Comparison of ENCODE assay signal across 10 mouse cellular contexts in the genomic region with DNA sequence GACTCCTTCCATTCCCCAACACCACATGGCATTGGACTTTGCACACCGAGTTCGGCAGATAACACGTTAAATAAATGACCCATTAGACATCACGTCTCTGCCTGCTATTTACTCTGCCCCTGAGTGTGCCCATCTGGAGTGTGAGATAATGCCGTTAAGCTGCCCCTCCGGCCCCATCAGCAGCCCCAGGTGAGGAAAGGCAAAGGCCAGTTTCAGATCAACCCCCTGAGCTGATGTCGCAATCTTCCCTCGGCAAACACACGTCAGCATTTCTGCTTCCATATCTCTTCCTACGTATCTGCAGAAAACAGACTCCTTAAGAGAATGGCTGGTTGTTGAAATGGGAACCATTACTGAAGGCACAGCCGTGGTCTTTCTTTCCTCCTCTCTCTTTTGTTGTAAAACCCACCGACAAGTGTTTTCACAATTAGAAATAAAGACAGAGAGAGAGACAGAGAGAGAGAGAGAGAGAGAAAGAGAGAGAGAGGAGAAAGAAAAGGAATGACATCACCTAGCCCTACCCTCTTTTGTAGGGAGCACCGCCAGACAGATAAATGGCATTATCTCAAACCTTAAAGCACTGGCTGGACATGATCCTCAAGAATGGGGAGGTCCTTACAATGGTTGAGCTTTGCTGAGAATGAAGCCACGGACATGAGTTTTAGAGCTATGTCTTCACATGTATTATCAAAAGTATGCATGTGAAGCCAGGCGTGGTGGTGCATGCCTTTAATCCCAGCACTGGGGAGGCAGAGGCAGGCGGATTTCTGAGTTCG. TPM values are rescaled to one million over a fixed set of nuclear protein-coding genes. Genes with fewer than 3 reads are reported as not detected.
A peak's percentile ranks its signal among the peaks of the same experiment; 100 is the strongest.
DNase-seq lines count a peak whose midpoint lies in the region; ATAC-seq and TF ChIP-seq lines count a peak whose summit lies in the region.
"Had no signal": no experiment of that assay in that cellular context is flagged by ENCODE, and none has a peak within 500 bp of the region (broad histone marks: within the 10 kb centered on the region; RNA-seq: fewer than 3 reads in every experiment).

No protein-coding gene starts in this region.

- H3K4me1 ChIP-seq in intestine, embryonic 14.5 days (replicated peaks; ENCODE audit: control insufficient read depth, insufficient read depth, low read length), result peaks cover 3% of the 10 kb centered on the region; the same call in 1 of the 2 replicates
- H3K4me1 ChIP-seq in lung, embryonic 14.5 days (ENCODE audit: insufficient read depth), result no peaks in the 10 kb centered on the region

- WGBS in intestine, embryonic 14.5 days, result 62% methylated on average over 16 of the region's 17 CpGs
- 32% methylated on average over 17 of the region's 17 CpGs for WGBS in lung, embryonic 14.5 days

- no peaks in the 10 kb centered on the region for H3K36me3 ChIP-seq in intestine, embryonic 14.5 days (ENCODE audit: control insufficient read depth, insufficient read depth, low read length)
- no peaks in the 10 kb centered on the region for H3K36me3 ChIP-seq in lung, embryonic 14.5 days (ENCODE audit: insufficient read depth)
- H3K36me3 ChIP-seq: limb, embryonic 15.5 days had no signal

- peak; percentile 93 for ATAC-seq in intestine, embryonic 14.5 days (replicated peaks; ENCODE audit: low FRiP score, low TSS enrichment, low read depth)
- ATAC-seq in lung, embryonic 14.5 days (ENCODE audit: insufficient read depth), result peak; percentile 72
- no peak for ATAC-seq in cerebellum, adult (ENCODE audit: insufficient number of reproducible peaks, low FRiP score, low TSS enrichment)

- no peaks in the 10 kb centered on the region for H3K27me3 ChIP-seq in intestine, embryonic 14.5 days (replicated peaks; ENCODE audit: control insufficient read depth, insufficient read depth, low read length)
- H3K27me3 ChIP-seq in lung, embryonic 14.5 days (ENCODE audit: insufficient read depth, low read length), result no peaks in the 10 kb centered on the region
- H3K27me3 ChIP-seq: limb, embryonic 15.5 days had no signal

- no peak overlapping the region for H3K4me3 ChIP-seq in intestine, embryonic 14.5 days (ENCODE audit: low read depth, low read length)
- no peak overlapping the region for H3K4me3 ChIP-seq in lung, embryonic 14.5 days (ENCODE audit: low read depth, low read length)
- H3K4me3 ChIP-seq: limb, embryonic 15.5 days had no signal

- H3K9ac ChIP-seq in intestine, embryonic 14.5 days (ENCODE audit: low read length), result no peak overlapping the region
- no peak overlapping the region for H3K9ac ChIP-seq in lung, embryonic 14.5 days
- H3K9ac ChIP-seq: limb, embryonic 15.5 days had no signal

- H3K4me2 ChIP-seq in intestine, embryonic 14.5 days (ENCODE audit: low read length), result no peak overlapping the region
- H3K4me2 ChIP-seq in lung, embryonic 14.5 days, result peak overlapping the region; percentile 44
- H3K4me2 ChIP-seq: limb, embryonic 15.5 days had no signal

- no peak for TF ChIP-seq CTCF in lung, embryonic 14.5 days (IDR thresholded peaks at IDR 0.05; ENCODE audit: low read depth)

- DNase-seq in urinary bladder, adult 18-20 months (ENCODE audit: low spot score in 2 of 2), result peak; percentile 33 to 47
- no peak for DNase-seq in urinary bladder, postnatal 4 days (ENCODE audit: low spot score in 2 of 2)
- peak; percentile 71 for DNase-seq in intestine, embryonic 14.5 days (ENCODE audit: low spot score)
- DNase-seq in lung, embryonic 14.5 days, result no peak
- DNase-seq in thymus, postnatal 10 days (ENCODE audit: low spot score in 2 of 2), result no peak
- no peak for DNase-seq in frontal cortex, postnatal 14 days (ENCODE audit: low spot score in 2 of 2)
- DNase-seq in cerebellum, postnatal 10 days, result no peak

- no peaks in the 10 kb centered on the region for H3K9me3 ChIP-seq in intestine, embryonic 14.5 days (ENCODE audit: control insufficient read depth, low read length)
- H3K9me3 ChIP-seq in lung, embryonic 14.5 days (ENCODE audit: low read depth, low read length), result no peaks in the 10 kb centered on the region
- H3K9me3 ChIP-seq: limb, embryonic 15.5 days had no signal

- H3K27ac ChIP-seq in intestine, embryonic 14.5 days (ENCODE audit: low read depth), result peak overlapping the region; percentile 52
- peak overlapping the region; percentile 19 for H3K27ac ChIP-seq in lung, embryonic 14.5 days (ENCODE audit: low read depth)
- H3K27ac ChIP-seq: limb, embryonic 15.5 days had no signal

RNA-seq across cellular contexts. Expression of a gene that starts 23.2 kb away (rescaled TPM):
- 46.9 and 47.1 TPM in 2 replicates for polyA plus RNA-seq in intestine, embryonic 14.5 days (2014; fragmentation: Nextera tagmentation; extraction: Ambion mirVana)
- 47.8 and 48.4 TPM in 2 replicates for polyA plus RNA-seq in lung, embryonic 14.5 days (2014; fragmentation: Nextera tagmentation; extraction: Ambion mirVana)

RNA-seq across cellular contexts. Expression of a gene that starts 45.1 kb away (rescaled TPM):
- not detected in 2 replicates for polyA plus RNA-seq in intestine, embryonic 14.5 days (2014; fragmentation: Nextera tagmentation; extraction: Ambion mirVana)
- polyA plus RNA-seq in lung, embryonic 14.5 days (2014; fragmentation: Nextera tagmentation; extraction: Ambion mirVana), result not detected in 2 replicates
- polyA plus RNA-seq: limb, embryonic 15.5 days; testis, adult 2 months had no signal

RNA-seq across cellular contexts. Expression of a gene that starts 47.9 kb away (rescaled TPM):
- polyA plus RNA-seq in intestine, embryonic 14.5 days (2014; fragmentation: Nextera tagmentation; extraction: Ambion mirVana), result 86.0 and 95.7 TPM in 2 replicates
- not detected in 2 replicates for polyA plus RNA-seq in lung, embryonic 14.5 days (2014; fragmentation: Nextera tagmentation; extraction: Ambion mirVana)
- polyA plus RNA-seq: limb, embryonic 15.5 days; testis, adult 2 months had no signal

Comparison
In these comparisons a context has a peak if more than half of its experiments do, and no peak if none do; other contexts are left out.
1. DNase-seq: peak in urinary bladder, adult 18-20 months (2 of 2) and intestine, embryonic 14.5 days (single experiment); none in urinary bladder, postnatal 4 days (0 of 2), lung, embryonic 14.5 days (single experiment), thymus, postnatal 10 days (0 of 2), frontal cortex, postnatal 14 days (0 of 2) and cerebellum, postnatal 10 days (0 of 2).
2. RNA of a gene that starts 47.9 kb away (polyA plus RNA-seq): 86.0 to 95.7 TPM in intestine, embryonic 14.5 days; not detected in lung, embryonic 14.5 days; every median in the first group is over 10 times any median in the second.